Mouse (Mus musculus): ENCODE measurements at regions not wholly inside any gene's neighbourhood (a gene's known extent, or its start where the extent isn't known, plus 50 kb on each side); places are given as distances from the start of the nearest gene placed in this dataset.

DNA sequence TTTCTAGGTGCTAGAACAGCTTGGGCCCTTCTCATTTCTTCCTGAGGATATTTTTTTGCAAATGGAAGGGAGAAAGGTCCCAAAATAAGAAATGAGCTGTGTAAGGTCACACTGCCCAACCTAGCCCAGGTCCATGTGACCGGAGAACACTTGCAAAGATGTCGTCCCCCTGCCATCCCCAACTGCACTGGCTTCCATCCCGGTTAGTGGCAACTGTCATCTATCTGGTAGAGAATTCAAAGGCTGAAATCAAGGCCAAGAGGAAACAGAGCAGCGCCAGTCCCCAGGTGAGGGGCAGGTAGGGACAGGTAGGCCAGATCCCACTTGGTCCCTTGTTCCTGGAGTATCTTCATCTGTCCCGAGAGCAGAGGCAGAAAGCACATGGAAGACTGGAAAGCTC lies 60.2 kb upstream of the Zmiz1 start:
- no peak overlapping the region for H3K4me2 ChIP-seq (ENCODE audit: low read length)
- ATAC-seq (replicated peaks; ENCODE audit: low FRiP score, low TSS enrichment, low read depth) = no peak
- WGBS = 90% methylated on average over 5 of the region's 5 CpGs
- H3K9me3 ChIP-seq (ENCODE audit: control insufficient read depth, low read length) = no peaks in the 10 kb centered on the region
- peaks cover 19% of the 10 kb centered on the region for H3K4me1 ChIP-seq (replicated peaks; ENCODE audit: control insufficient read depth, insufficient read depth, low read length)
- no peak overlapping the region for H3K9ac ChIP-seq (ENCODE audit: low read length)
- no peaks in the 10 kb centered on the region for H3K36me3 ChIP-seq (ENCODE audit: control insufficient read depth, insufficient read depth, low read length)
- no peak overlapping the region for H3K27ac ChIP-seq (ENCODE audit: low read depth)
- no peak overlapping the region for H3K4me3 ChIP-seq (ENCODE audit: low read depth, low read length)
- H3K27me3 ChIP-seq (replicated peaks; ENCODE audit: control insufficient read depth, insufficient read depth, low read length) = no peaks in the 10 kb centered on the region
- no peak for DNase-seq (ENCODE audit: low spot score)

DNA sequence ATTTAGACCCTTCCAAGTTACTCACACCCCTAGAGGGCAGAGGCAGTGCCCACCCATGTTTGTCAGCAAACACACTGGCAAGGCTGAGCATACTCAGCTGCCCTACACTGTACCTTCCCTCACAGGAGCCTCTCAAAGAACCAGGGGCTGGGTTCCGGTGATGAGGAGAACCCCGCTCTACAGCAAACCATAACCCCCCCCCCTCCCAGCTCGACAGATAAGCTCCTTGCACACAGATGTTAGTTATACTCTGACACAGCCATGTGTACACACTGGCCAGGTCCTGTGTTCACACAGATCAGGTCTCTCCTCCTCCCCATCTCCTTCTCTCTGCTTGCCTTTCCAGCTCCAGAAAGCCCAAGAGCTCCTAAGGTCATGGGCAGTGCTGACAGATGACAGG lies 59.7 kb upstream of the Zmiz1 start:
- Histone ChIP-seq H3K27ac (ENCODE audit: low read depth) (no peak overlapping the region), H3K9me3 (ENCODE audit: control insufficient read depth, low read length) (no peaks in the 10 kb centered on the region), H3K4me1 (replicated peaks; ENCODE audit: control insufficient read depth, insufficient read depth, low read length) (peaks cover 19% of the 10 kb centered on the region), H3K36me3 (ENCODE audit: control insufficient read depth, insufficient read depth, low read length) (no peaks in the 10 kb centered on the region), H3K4me2 (ENCODE audit: low read length) (no peak overlapping the region), H3K9ac (ENCODE audit: low read length) (no peak overlapping the region), H3K27me3 (replicated peaks; ENCODE audit: control insufficient read depth, insufficient read depth, low read length) (no peaks in the 10 kb centered on the region), H3K4me3 (ENCODE audit: low read depth, low read length) (no peak overlapping the region)
- no peak for DNase-seq (ENCODE audit: low spot score)
- no peak for ATAC-seq (replicated peaks; ENCODE audit: low FRiP score, low TSS enrichment, low read depth)
- WGBS = 74% methylated on average over 3 of the region's 3 CpGs

DNA sequence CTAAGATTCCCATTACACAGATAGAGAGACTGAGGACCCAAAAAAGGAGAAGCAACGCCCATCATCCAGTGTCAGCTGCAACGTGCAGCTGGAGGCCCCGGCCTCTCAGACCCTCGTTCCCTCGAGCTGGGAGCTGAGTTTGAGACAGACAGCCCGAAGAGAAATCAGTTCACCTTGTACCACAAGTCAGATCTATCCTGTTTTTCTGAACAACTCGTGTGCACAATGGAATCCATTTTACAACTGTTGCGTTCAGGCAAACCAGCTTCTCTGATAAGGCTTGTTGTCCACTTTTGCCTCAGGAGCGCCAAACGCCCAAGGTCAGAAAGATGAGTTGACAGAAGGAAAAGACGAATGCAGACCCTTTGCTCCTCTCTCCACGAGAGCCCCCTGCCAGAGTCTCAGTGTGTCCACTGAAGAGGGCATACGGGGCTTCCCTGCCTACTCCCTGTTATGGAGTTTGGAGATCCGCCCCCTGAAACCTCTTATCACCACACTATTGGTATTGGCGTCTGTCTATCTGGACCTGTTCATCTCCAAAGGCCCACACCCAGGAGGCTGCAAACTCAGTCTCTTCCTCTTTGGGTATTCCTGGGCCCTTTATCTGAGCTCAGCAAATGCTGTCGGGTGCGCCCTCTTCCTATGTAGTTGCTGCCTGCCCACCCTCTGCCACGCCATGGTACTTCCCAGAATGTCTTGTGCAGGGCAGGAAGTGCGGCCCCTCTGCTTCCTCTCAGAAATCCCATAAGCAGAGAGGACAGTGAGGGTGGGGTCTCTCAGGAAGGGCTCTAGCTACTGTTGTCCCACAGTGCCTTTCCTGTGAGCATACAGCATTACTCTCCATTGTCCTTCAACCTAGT lies 57.7 kb upstream of the Zmiz1 start:
- no peaks in the 10 kb centered on the region for H3K36me3 ChIP-seq (ENCODE audit: control insufficient read depth, insufficient read depth, low read length)
- H3K9ac ChIP-seq (ENCODE audit: low read length) = no peak overlapping the region
- no peak overlapping the region for H3K4me3 ChIP-seq (ENCODE audit: low read depth, low read length)
- H3K27me3 ChIP-seq (replicated peaks; ENCODE audit: control insufficient read depth, insufficient read depth, low read length) = no peaks in the 10 kb centered on the region
- 74% methylated on average over 19 of the region's 19 CpGs for WGBS
- peaks cover 17% of the 10 kb centered on the region for H3K4me1 ChIP-seq (replicated peaks; ENCODE audit: control insufficient read depth, insufficient read depth, low read length)
- H3K27ac ChIP-seq (ENCODE audit: low read depth) = no peak overlapping the region
- DNase-seq (ENCODE audit: low spot score) (no peak), ATAC-seq (replicated peaks; ENCODE audit: low FRiP score, low TSS enrichment, low read depth) (no peak)
- no peaks in the 10 kb centered on the region for H3K9me3 ChIP-seq (ENCODE audit: control insufficient read depth, low read length)
- H3K4me2 ChIP-seq (ENCODE audit: low read length) = no peak overlapping the region

DNA sequence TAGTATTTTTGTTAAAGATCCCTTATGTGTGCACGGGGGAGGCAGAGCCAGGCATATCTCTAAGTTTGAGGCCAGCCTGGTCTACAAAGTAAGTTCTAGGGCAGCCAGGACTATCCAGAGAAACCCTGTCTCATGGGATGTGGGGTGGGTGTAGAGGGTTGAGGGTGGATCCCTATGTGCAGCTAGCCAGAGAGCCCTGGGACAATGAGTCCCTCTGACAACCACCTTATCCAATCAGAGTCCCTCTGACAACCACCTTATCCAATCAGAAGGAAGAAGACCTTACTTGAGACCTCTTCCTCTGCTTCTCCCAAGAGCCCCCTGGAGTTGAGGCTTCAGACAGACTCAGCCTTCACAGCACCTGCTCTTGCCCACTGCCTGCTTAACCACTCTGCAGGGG lies 56.6 kb upstream of the Zmiz1 start:
- peaks cover 6% of the 10 kb centered on the region for H3K4me1 ChIP-seq (replicated peaks; ENCODE audit: control insufficient read depth, insufficient read depth, low read length)
- WGBS = 75% methylated on average over 1 of the region's 1 CpGs
- no peak overlapping the region for H3K9ac ChIP-seq (ENCODE audit: low read length)
- H3K27me3 ChIP-seq (replicated peaks; ENCODE audit: control insufficient read depth, insufficient read depth, low read length) = no peaks in the 10 kb centered on the region
- H3K27ac ChIP-seq (ENCODE audit: low read depth) = no peak overlapping the region
- no peak for ATAC-seq (replicated peaks; ENCODE audit: low FRiP score, low TSS enrichment, low read depth)
- no peak overlapping the region for H3K4me3 ChIP-seq (ENCODE audit: low read depth, low read length)
- H3K36me3 ChIP-seq (ENCODE audit: control insufficient read depth, insufficient read depth, low read length) = no peaks in the 10 kb centered on the region
- no peak overlapping the region for H3K4me2 ChIP-seq (ENCODE audit: low read length)
- H3K9me3 ChIP-seq (ENCODE audit: control insufficient read depth, low read length) = no peaks in the 10 kb centered on the region
- no peak for DNase-seq (ENCODE audit: low spot score)

DNA sequence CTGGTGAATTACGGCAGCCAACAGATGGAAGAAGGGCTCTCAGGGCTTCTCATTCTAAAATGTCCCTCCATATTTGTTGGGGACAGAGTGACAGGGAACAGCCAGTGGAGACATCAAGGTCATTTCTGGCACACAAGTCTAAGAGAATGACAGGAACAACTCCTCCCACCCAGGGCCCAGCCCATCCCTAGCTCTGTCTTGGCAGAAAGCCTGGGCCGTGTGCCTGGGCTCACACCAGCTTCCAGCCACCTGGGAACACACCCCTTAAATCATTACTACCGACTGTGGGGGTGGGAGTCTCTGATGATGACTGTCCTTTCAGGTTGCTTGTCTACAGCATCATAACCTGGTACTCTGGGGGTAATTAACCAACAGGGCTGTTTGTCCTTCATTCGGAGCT lies 53.8 kb upstream of the Zmiz1 start:
- H3K4me2 ChIP-seq (ENCODE audit: low read length) = no peak overlapping the region
- H3K36me3 ChIP-seq (ENCODE audit: control insufficient read depth, insufficient read depth, low read length) = no peaks in the 10 kb centered on the region
- 61% methylated on average over 4 of the region's 4 CpGs for WGBS
- no peaks in the 10 kb centered on the region for H3K4me1 ChIP-seq (replicated peaks; ENCODE audit: control insufficient read depth, insufficient read depth, low read length)
- H3K9me3 ChIP-seq (ENCODE audit: control insufficient read depth, low read length) = no peaks in the 10 kb centered on the region
- H3K27ac ChIP-seq (ENCODE audit: low read depth) = no peak overlapping the region
- DNase-seq (ENCODE audit: low spot score) (no peak), ATAC-seq (replicated peaks; ENCODE audit: low FRiP score, low TSS enrichment, low read depth) (no peak)
- H3K27me3 ChIP-seq (replicated peaks; ENCODE audit: control insufficient read depth, insufficient read depth, low read length) = no peaks in the 10 kb centered on the region
- no peak overlapping the region for H3K4me3 ChIP-seq (ENCODE audit: low read depth, low read length)
- no peak overlapping the region for H3K9ac ChIP-seq (ENCODE audit: low read length)

DNA sequence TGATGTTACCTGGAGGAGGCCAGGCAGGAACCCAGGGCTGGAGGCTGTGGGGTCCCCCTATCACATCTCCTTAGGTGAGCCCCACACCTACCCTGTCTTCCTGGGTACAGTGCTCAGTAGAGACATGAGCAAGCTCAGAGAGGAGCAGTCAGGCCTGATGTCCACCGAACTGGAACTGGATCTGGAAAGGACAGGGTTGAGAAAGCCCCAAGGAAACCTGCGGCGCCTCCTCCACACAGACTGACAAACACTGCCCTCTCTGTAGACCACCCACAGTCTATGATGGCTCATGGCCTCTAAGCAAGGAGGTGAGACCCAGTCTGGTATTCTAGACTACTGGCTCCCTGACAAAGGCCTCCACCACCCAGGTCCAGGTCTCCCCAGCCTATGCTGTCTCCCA lies 52.9 kb upstream of the Zmiz1 start:
- DNase-seq (ENCODE audit: low spot score) = no peak
- no peak for ATAC-seq (replicated peaks; ENCODE audit: low FRiP score, low TSS enrichment, low read depth)
- 71% methylated on average over 3 of the region's 3 CpGs for whole genome bisulfite sequencing

DNA sequence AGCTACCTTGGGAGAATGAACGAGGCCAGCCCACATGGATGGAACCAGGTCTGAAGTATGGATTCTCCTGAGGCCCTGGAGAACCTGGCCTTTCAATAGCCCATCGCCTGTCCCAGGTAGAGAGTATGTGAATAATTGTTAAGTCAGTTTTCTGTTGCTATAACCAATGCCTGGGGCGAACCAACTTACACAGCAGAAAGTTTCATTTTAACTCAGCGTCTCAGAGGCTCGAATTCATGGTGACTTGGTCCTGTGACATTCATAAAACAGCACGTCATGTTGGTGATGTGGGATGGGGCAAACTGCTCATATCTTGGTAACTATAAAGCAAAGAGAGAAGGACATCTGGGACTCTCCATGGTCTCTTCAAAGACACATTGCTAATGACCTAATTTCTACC lies 52.4 kb upstream of the Zmiz1 start:
- no peak for DNase-seq (ENCODE audit: low spot score)
- no peak for ATAC-seq (replicated peaks; ENCODE audit: low FRiP score, low TSS enrichment, low read depth)
- Histone ChIP-seq H3K4me2 (ENCODE audit: low read length) (no peak overlapping the region), H3K27ac (ENCODE audit: low read depth) (no peak overlapping the region), H3K36me3 (ENCODE audit: control insufficient read depth, insufficient read depth, low read length) (no peaks in the 10 kb centered on the region), H3K9ac (ENCODE audit: low read length) (no peak overlapping the region), H3K9me3 (ENCODE audit: control insufficient read depth, low read length) (no peaks in the 10 kb centered on the region), H3K4me3 (ENCODE audit: low read depth, low read length) (no peak overlapping the region), H3K4me1 (replicated peaks; ENCODE audit: control insufficient read depth, insufficient read depth, low read length) (no peaks in the 10 kb centered on the region), H3K27me3 (replicated peaks; ENCODE audit: control insufficient read depth, insufficient read depth, low read length) (no peaks in the 10 kb centered on the region)
- 94% methylated on average over 6 of the region's 6 CpGs for WGBS

More for the DNA sequence above, 52.9 kb upstream of the Zmiz1 start:
- H3K36me3 ChIP-seq (ENCODE audit: control insufficient read depth, insufficient read depth, low read length) = no peaks in the 10 kb centered on the region
- no peak overlapping the region for H3K4me2 ChIP-seq (ENCODE audit: low read length)
- H3K9me3 ChIP-seq (ENCODE audit: control insufficient read depth, low read length) = no peaks in the 10 kb centered on the region
- H3K9ac ChIP-seq (ENCODE audit: low read length) = no peak overlapping the region
- H3K27me3 ChIP-seq (replicated peaks; ENCODE audit: control insufficient read depth, insufficient read depth, low read length) = no peaks in the 10 kb centered on the region
- no peaks in the 10 kb centered on the region for H3K4me1 ChIP-seq (replicated peaks; ENCODE audit: control insufficient read depth, insufficient read depth, low read length)
- H3K4me3 ChIP-seq (ENCODE audit: low read depth, low read length) = no peak overlapping the region
- H3K27ac ChIP-seq (ENCODE audit: low read depth) = no peak overlapping the region

DNA sequence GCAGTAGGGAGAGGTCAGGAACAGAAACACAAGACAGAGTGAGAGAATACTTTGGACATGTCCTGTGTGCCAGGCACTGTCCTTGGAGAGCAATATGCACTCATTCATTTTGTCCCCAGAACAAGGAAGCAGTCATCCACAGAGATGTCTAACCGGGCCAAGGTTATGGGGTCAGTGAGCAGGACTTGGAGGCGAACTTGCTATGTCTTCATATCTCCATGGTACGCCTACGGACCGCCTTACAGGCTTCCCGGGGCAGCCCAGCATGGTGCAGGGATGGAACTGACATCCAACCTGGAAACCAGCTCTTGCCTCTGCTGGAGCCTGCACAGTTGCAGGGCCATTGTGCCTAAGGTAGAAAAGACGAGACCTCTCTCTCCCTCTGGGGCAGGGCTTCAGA lies 51.9 kb upstream of the Zmiz1 start:
- H3K4me3 ChIP-seq (ENCODE audit: low read depth, low read length) = no peak overlapping the region
- no peak overlapping the region for H3K4me2 ChIP-seq (ENCODE audit: low read length)
- H3K9me3 ChIP-seq (ENCODE audit: control insufficient read depth, low read length) = no peaks in the 10 kb centered on the region
- ATAC-seq (replicated peaks; ENCODE audit: low FRiP score, low TSS enrichment, low read depth) (no peak), DNase-seq (ENCODE audit: low spot score) (no peak)
- no peaks in the 10 kb centered on the region for H3K36me3 ChIP-seq (ENCODE audit: control insufficient read depth, insufficient read depth, low read length)
- H3K27ac ChIP-seq (ENCODE audit: low read depth) = no peak overlapping the region
- H3K27me3 ChIP-seq (replicated peaks; ENCODE audit: control insufficient read depth, insufficient read depth, low read length) = no peaks in the 10 kb centered on the region
- WGBS = 83% methylated on average over 7 of the region's 7 CpGs
- H3K9ac ChIP-seq (ENCODE audit: low read length) = no peak overlapping the region
- no peaks in the 10 kb centered on the region for H3K4me1 ChIP-seq (replicated peaks; ENCODE audit: control insufficient read depth, insufficient read depth, low read length)

Data from intestine, embryonic 14.5 days (tissue).